Mouse (Mus musculus) neural tube, embryonic 12.5 days (tissue): ENCODE results near the gene Sdhaf4. TPM values are rescaled to one million over a fixed set of nuclear protein-coding genes. Genes with fewer than 3 reads are reported as not detected.
"Not testable (repeated sequence)": the region's sequence is repeated elsewhere in the genome, so short reads cannot be mapped to it uniquely, and the experiment has no call there.

Experiments used
- ATAC-seq: fragments of 200-750 bp; cut with Nextera tagmentation; 2 replicates; pipeline ENCODE4 v1.8.0; 2017; ENCODE audit warnings: low read depth, mild to moderate bottlenecking, moderate TSS enrichment, moderate library complexity; ENCODE audit not compliant: low FRiP score
- H3K27ac ChIP-seq: fragments of 300-500 bp; sonication (generic); 2 replicates; pipeline ENCODE4 v1.5.1; 2016
- H3K27me3 ChIP-seq: fragments of 300-500 bp; sonication (generic); replicated peaks from 2 replicates; pipeline ENCODE4 v1.6.1; 2016; ENCODE audit warnings: mild to moderate bottlenecking
- H3K36me3 ChIP-seq: fragments of 300-500 bp; sonication (generic); 2 replicates; pipeline ENCODE4 v1.6.1; 2016; ENCODE audit warnings: mild to moderate bottlenecking
- H3K4me1 ChIP-seq: fragments of 300-500 bp; sonication (generic); 2 replicates; pipeline ENCODE4 v1.6.1; 2016
- H3K4me2 ChIP-seq: fragments of 300-500 bp; sonication (generic); replicated peaks from 2 replicates; pipeline ENCODE4 v1.6.1; 2016; ENCODE audit warnings: mild to moderate bottlenecking
- H3K4me3 ChIP-seq: fragments of 300-500 bp; sonication (generic); 2 replicates; pipeline ENCODE4 v1.5.1; 2016
- H3K9ac ChIP-seq: fragments of 300-500 bp; sonication (generic); 2 replicates; pipeline ENCODE4 v1.6.1; 2016; ENCODE audit warnings: mild to moderate bottlenecking
- H3K9me3 ChIP-seq: fragments of 300-500 bp; sonication (generic); 2 replicates; pipeline ENCODE4 v1.6.1; 2016; ENCODE audit warnings: mild to moderate bottlenecking
- WGBS: fragments of 180-500 bp; shearing (Covaris S2); methylation state at CpG from one replicate; pipeline ENCODE4 v1.1.7; 2016; 5-methylcytosine and 5-hydroxymethylcytosine counted together
- polyA plus RNA-seq: library from polyadenylated mRNA; unstranded; fragments of >200 nt; fragmentation: Nextera tagmentation; extraction: Ambion mirVana; gene quantifications from 2 replicates; pipeline ENCODE4 v1.2.1, GENCODE M21; 2016

The Sdhaf4 gene
- polyA plus RNA-seq, 1 experiment from 2014 or later: 80.1 TPM

- Histone ChIP-seq H3K27ac (no peak overlapping the region), H3K9ac (no peak overlapping the region), H3K27me3 (no peaks in the 10 kb centered on the region), H3K4me3 (no peak overlapping the region), H3K4me2 (no peak overlapping the region), H3K36me3 (peaks cover 17% of the 10 kb centered on the region), H3K4me1 (no peaks in the 10 kb centered on the region), H3K9me3 (no peaks in the 10 kb centered on the region)
- WGBS: 91% methylated on average over 3 of the region's 3 CpGs
- no peak for ATAC-seq
Measured at GRCm38 (mm10) chr1:23997493-23997892, 8.0 kb downstream of the Sdhaf4 start.

- Histone ChIP-seq H3K9me3 (no peaks in the 10 kb centered on the region), H3K27me3 (no peaks in the 10 kb centered on the region), H3K4me1 (no peaks in the 10 kb centered on the region), H3K4me2 (no peak overlapping the region), H3K36me3 (peaks cover 17% of the 10 kb centered on the region), H3K27ac (no peak overlapping the region), H3K4me3 (no peak overlapping the region), H3K9ac (no peak overlapping the region)
- ATAC-seq: no peak
- WGBS: 94% methylated on average over 4 of the region's 4 CpGs
Measured at GRCm38 (mm10) chr1:23995420-23995819, 10.0 kb downstream of the Sdhaf4 start.

- Histone ChIP-seq H3K4me1 (no peaks in the 10 kb centered on the region), H3K9me3 (no peaks in the 10 kb centered on the region), H3K9ac (no peak overlapping the region), H3K27ac (no peak overlapping the region), H3K4me3 (no peak overlapping the region), H3K27me3 (no peaks in the 10 kb centered on the region), H3K36me3 (no peaks in the 10 kb centered on the region), H3K4me2 (no peak overlapping the region)
- WGBS: 94% methylated on average over 3 of the region's 3 CpGs
- no peak for ATAC-seq
Measured at GRCm38 (mm10) chr1:23983118-23983517, 22.3 kb downstream of the Sdhaf4 start.

- no peaks in the 10 kb centered on the region for H3K9me3 ChIP-seq
Measured at GRCm38 (mm10) chr1:23978281-23978680, 27.2 kb downstream of the Sdhaf4 start.

GRCm38 (mm10) chr1:23971159-23971558 lies 34.3 kb downstream of the Sdhaf4 start:
- WGBS: 83% methylated on average over 4 of the region's 4 CpGs
- H3K9ac ChIP-seq, H3K4me3 ChIP-seq, H3K27me3 ChIP-seq, H3K4me1 ChIP-seq, H3K36me3 ChIP-seq, H3K27ac ChIP-seq, ATAC-seq, H3K9me3 ChIP-seq, H3K4me2 ChIP-seq: not testable (repeated sequence)

More at GRCm38 (mm10) chr1:23978281-23978680, 27.2 kb downstream of the Sdhaf4 start:
- 85% methylated on average over 6 of the region's 6 CpGs for WGBS
- H3K4me3 ChIP-seq: no peak overlapping the region
- H3K4me1 ChIP-seq: no peaks in the 10 kb centered on the region
- H3K27me3 ChIP-seq: no peaks in the 10 kb centered on the region
- no peak overlapping the region for H3K4me2 ChIP-seq
- H3K9ac ChIP-seq: no peak overlapping the region
- H3K27ac ChIP-seq: no peak overlapping the region
- ATAC-seq: no peak
- no peaks in the 10 kb centered on the region for H3K36me3 ChIP-seq

DNA sequence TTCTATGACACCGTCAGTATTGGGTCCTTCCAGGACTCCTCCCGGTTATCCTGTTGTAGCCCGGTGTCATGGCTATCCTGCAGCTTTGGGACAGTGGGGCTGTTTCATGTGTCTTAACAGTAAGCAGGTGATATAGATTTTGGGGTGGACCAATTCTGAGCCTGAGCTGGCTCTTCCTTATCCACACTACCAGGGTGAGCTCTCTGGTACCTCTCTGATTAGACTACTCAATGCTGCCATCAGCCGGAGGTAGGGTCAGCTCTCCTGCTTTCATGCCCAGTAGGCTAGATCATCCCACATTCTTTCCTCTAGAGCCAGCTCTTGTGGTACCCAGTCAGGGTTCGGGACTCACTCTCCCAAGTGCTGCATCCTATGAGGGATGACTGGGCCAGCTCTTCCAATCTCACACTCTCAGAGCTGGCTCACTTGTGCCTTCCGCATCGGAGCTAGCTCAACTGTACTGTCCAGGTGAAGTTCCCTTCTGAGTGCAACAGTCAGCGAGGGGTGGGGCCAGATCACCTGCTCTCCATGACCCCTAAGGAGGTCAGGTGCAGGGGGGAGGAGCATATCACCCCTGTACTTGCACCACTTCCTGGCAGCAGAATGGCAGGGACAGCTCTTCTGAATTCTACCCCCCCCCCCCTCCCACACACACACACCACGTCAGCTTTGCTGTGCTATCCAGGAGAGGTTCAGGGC lies 37.3 kb downstream of the Sdhaf4 start:
- no peaks in the 10 kb centered on the region for H3K27me3 ChIP-seq
- H3K36me3 ChIP-seq: no peaks in the 10 kb centered on the region
- no peak overlapping the region for H3K4me3 ChIP-seq
- WGBS: 88% methylated on average over 9 of the region's 9 CpGs
- H3K9ac ChIP-seq: no peak overlapping the region
- no peak for ATAC-seq
- no peak overlapping the region for H3K27ac ChIP-seq
- H3K9me3 ChIP-seq: peaks cover 5% of the 10 kb centered on the region; the same call in 1 of the 2 replicates
- no peaks in the 10 kb centered on the region for H3K4me1 ChIP-seq
- no peak overlapping the region for H3K4me2 ChIP-seq

- Histone ChIP-seq H3K27ac (no peak overlapping the region), H3K9ac (no peak overlapping the region), H3K4me3 (no peak overlapping the region), H3K4me1 (no peaks in the 10 kb centered on the region), H3K27me3 (no peaks in the 10 kb centered on the region), H3K36me3 (no peaks in the 10 kb centered on the region), H3K4me2 (no peak overlapping the region), H3K9me3 (peaks cover 5% of the 10 kb centered on the region; the same call in 1 of the 2 replicates)
- WGBS: 79% methylated on average over 1 of the region's 1 CpGs
- ATAC-seq: no peak
Measured at GRCm38 (mm10) chr1:23966226-23966625, 39.2 kb downstream of the Sdhaf4 start.

DNA sequence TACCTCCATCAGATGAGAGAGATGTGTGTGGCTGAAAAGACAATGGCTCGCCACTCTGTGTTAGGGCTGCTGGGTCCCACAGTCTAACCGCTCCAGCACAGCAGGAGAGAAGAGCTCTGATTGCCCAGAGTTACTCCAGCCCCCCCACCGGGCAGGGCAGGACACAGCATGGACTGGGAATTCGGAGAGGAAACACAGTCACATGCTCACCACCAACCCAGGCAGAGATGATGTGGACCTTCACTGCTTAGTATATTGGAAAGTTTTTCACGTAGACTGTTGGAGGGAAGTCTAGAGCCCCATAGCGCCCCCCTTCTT lies 46.1 kb downstream of the Sdhaf4 start:
- Histone ChIP-seq H3K4me2 (peak overlapping the region; percentile 43), H3K9me3 (no peaks in the 10 kb centered on the region), H3K4me1 (no peaks in the 10 kb centered on the region), H3K36me3 (no peaks in the 10 kb centered on the region), H3K27me3 (no peaks in the 10 kb centered on the region), H3K4me3 (no peak overlapping the region), H3K27ac (no peak overlapping the region), H3K9ac (no peak overlapping the region)
- 9% methylated on average over 6 of the region's 6 CpGs for WGBS
- ATAC-seq: no peak

GRCm38 (mm10) chr1:23958668-23959414 lies 46.6 kb downstream of the Sdhaf4 start:
- WGBS: 16% methylated on average over 13 of the region's 13 CpGs
- Histone ChIP-seq H3K27ac (no peak overlapping the region), H3K4me1 (no peaks in the 10 kb centered on the region), H3K9me3 (no peaks in the 10 kb centered on the region), H3K9ac (no peak overlapping the region), H3K27me3 (no peaks in the 10 kb centered on the region), H3K4me2 (peak overlapping the region; percentile 43), H3K36me3 (no peaks in the 10 kb centered on the region), H3K4me3 (no peak overlapping the region)
- ATAC-seq: no peak

DNA sequence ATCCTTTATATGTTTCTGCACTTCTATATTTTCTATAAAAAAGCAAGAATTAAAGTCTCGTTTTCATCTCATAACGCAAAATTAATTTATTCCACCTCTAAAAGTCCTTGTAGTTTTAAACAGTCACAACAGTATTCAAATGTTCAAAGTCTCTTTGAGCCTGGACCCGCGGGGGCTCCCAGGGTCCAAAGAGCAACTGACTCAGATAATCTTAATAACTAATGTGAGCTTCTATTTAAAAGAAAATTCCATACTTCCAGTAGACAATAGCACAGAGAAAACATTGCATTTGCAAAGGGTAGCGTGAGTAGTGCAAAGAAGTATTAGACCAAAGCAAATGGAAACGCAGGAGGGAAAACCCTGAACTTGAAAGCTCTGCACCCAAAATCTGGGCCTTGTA lies 47.4 kb downstream of the Sdhaf4 start:
- Histone ChIP-seq H3K9ac (no peak overlapping the region), H3K27ac (no peak overlapping the region), H3K36me3 (no peaks in the 10 kb centered on the region), H3K4me3 (no peak overlapping the region), H3K9me3 (no peaks in the 10 kb centered on the region), H3K4me2 (no peak overlapping the region), H3K4me1 (no peaks in the 10 kb centered on the region), H3K27me3 (no peaks in the 10 kb centered on the region)
- ATAC-seq: no peak
- 89% methylated on average over 6 of the region's 6 CpGs for WGBS

DNA sequence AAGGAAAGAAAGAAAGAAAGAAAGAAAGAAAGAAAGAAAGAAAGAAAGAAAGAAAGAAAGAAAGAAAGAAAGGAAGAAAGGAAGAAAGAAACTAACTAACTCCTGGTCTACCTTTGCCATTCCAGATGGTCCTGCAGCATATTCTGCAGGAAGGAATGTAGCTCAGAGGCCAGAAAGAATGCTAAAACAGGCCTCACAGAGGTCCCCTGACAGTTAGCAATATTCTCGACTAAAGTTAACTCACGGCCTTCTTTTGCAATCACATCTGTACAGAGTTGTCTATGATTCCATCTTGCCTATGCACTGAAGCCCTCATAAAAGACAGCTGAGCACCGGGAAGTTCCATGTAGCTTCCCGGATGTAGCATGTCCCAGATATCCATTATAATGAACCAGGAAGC lies 49.9 kb downstream of the Sdhaf4 start:
- no peak for ATAC-seq
- Histone ChIP-seq H3K9me3 (no peaks in the 10 kb centered on the region), H3K27ac (no peak overlapping the region), H3K9ac (no peak overlapping the region), H3K4me2 (no peak overlapping the region), H3K27me3 (no peaks in the 10 kb centered on the region), H3K36me3 (no peaks in the 10 kb centered on the region), H3K4me1 (no peaks in the 10 kb centered on the region), H3K4me3 (no peak overlapping the region)
- 88% methylated on average over 4 of the region's 4 CpGs for WGBS

- Histone ChIP-seq H3K9me3 (no peaks in the 10 kb centered on the region), H3K9ac (no peak overlapping the region), H3K4me2 (no peak overlapping the region), H3K4me3 (no peak overlapping the region), H3K27me3 (no peaks in the 10 kb centered on the region), H3K36me3 (no peaks in the 10 kb centered on the region), H3K27ac (no peak overlapping the region), H3K4me1 (no peaks in the 10 kb centered on the region)
- WGBS: 85% methylated on average over 13 of the region's 13 CpGs
- ATAC-seq: no peak
Measured at GRCm38 (mm10) chr1:23953921-23954320, 51.5 kb downstream of the Sdhaf4 start.
